8 mouse cellular contexts compared by ENCODE assay signal in the genomic region with DNA sequence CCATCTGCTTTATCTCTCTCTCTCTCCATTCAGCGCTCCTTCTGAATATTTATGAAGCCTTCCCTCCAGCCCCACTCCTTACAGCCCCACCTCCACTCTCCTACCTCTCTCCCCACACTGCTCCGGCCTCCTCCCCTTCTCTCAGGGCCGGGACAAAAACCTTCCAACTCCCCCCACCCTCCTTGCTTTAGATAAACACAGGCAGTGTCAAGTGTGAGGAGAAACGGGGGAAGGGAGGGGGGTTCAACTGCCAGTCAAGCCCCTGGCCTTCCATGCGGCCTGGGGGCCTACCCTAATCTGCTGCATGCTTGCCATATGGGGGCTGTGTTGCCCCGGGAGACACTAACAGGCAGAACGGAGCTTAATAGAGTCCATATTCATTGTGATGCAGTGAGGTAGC. TPM values are rescaled to one million over a fixed set of nuclear protein-coding genes. Genes with fewer than 3 reads are reported as not detected.
DNase-seq lines count a peak whose midpoint lies in the region; ATAC-seq lines count a peak whose summit lies in the region.

No protein-coding gene starts in this region.

- 0 out of 2 replicates have a peak overlapping the region, but pooled peaks have one; percentile 11 for H3K4me3 ChIP-seq in limb, embryonic 12.5 days (replicated peaks)

- peak; percentile 64 to 78 for DNase-seq in cerebellum, postnatal 10 days
- no peak for DNase-seq in cerebellum, postnatal 25 days
- DNase-seq in right cerebral cortex, postnatal 10 days (ENCODE audit: low spot score in 2 of 2) = peak; percentile 54 to 60
- no peak for DNase-seq in right cerebral cortex, postnatal 14 days
- peak; percentile 73 for DNase-seq in yolk sac, embryonic 10.5 days (ENCODE audit: low spot score)
- no peak for DNase-seq in urinary bladder, postnatal 36 days (ENCODE audit: low spot score in 2 of 2)
- DNase-seq in MN1 (ENCODE audit: low spot score) = no peak

- H3K27me3 ChIP-seq in limb, embryonic 12.5 days = no peaks in the 10 kb centered on the region

- H3K27ac ChIP-seq in limb, embryonic 12.5 days = peak overlapping the region; percentile 51

- peaks cover 88% of the 10 kb centered on the region for H3K4me1 ChIP-seq in limb, embryonic 12.5 days (replicated peaks)

- ATAC-seq in limb, embryonic 12.5 days (ENCODE audit: insufficient number of reproducible peaks, insufficient read depth, low FRiP score, low TSS enrichment, low read depth) = peak; percentile 80

- peaks cover 23% of the 10 kb centered on the region for H3K36me3 ChIP-seq in limb, embryonic 12.5 days

- H3K4me2 ChIP-seq in limb, embryonic 12.5 days = peak overlapping the region; percentile 36

- no peaks in the 10 kb centered on the region for H3K9me3 ChIP-seq in limb, embryonic 12.5 days

- H3K9ac ChIP-seq in limb, embryonic 12.5 days (replicated peaks) = no peak overlapping the region

- WGBS in limb, embryonic 12.5 days = 2% methylated on average over 7 of the region's 7 CpGs

RNA-seq across cellular contexts. Expression of a gene that starts 27.9 kb away (rescaled TPM):
- polyA plus RNA-seq in limb, embryonic 12.5 days (2016; fragmentation: Nextera tagmentation; extraction: Ambion mirVana) = 43.1 and 50.8 TPM in 2 replicates

Comparison
In these comparisons a context has a peak if more than half of its experiments do, and no peak if none do; other contexts are left out.
1. DNase-seq: peak in cerebellum, postnatal 10 days (2 of 2), right cerebral cortex, postnatal 10 days (2 of 2) and yolk sac, embryonic 10.5 days (single experiment); none in cerebellum, postnatal 25 days (0 of 2), right cerebral cortex, postnatal 14 days (single experiment), urinary bladder, postnatal 36 days (0 of 2) and MN1 (single experiment).